Mouse (Mus musculus) retina, postnatal 1 day (tissue): ENCODE data around the gene Adamts9.
A peak's percentile ranks its signal among the peaks of the same experiment; 100 is the strongest.

ENCODE experiments used
- DNase-seq: peaks from one replicate; pipeline ENCODE4 v3.0.0-alpha.2; 2012

Gene Adamts9

DNA sequence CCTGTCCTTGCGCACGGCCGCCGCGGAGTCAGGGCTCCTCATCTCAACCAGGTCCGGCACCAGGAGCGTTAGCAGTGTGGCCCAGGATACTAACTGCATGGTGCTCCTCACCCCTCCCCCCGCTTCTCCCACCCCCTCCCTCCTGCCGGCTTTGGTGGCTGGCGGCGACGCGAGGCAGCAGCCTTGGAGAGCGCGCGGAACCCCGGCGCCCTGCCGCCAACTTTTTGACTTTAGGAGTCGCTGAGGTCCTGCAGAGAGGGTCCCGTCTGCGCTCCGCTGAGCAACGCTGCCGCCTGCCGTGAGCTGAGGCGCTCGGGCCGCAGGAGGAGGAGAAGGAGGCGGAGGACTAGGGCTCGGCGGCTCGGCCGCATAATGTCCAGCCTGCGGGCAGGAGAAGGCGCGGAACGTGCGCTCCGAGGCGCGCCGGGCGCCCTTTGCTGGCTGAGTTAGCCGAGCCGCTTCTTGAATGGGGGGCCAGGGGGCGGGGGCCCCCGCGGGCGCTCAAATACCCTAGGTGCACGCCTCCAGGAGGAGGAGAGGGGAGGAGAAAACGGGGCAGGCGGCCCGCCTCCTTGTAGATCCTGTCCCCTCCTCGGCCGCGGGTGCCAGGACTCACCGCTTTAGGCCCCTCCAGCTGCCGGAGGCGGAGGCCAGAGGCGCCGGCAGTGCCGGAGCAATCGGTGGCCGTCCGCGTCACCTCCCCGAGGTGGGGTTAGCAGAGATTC lies at the start of gene Adamts9:
Gene Adamts9, minus strand, starts transcription at position 436 of the 725 bp plus-strand sequence.
- DNase-seq, result peak; percentile 70

DNA sequence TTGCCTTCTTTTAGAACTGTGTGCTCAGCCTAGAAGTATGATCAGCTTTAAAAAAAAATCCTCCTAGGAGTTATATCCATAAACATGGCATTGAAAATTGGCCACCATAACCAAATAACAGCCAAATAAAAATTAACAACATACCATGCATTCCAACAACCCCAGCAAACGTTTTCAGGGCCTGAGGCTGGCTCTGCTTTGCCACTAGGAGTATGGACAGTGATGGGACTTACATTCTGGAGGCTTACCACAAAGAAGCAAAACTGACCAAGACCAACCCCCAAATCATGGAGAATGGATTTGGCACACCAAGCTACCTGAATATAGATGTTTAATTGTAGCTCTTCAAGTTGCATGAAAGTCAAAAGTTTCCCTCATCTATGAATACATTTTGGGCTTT lies 48.3 kb upstream of the Adamts9 start:
- no peak for DNase-seq

DNA sequence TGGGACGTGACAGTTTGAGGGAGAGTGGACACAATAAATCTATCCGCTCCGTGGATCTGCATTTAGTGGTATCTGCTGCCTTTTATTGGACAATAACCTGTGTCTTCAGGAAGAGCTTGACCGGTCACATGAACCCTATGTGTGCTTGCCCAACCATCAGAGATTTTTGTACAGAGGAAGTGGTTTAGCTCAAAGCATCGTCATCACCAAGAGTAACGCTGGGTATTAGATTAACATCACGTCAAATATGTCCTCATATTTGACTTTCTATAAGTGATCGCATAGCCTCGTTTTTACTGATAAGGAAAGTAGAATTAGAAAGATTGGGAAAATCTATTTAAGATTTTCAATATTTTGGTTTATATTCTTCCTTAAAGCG lies 45.3 kb upstream of the Adamts9 start:
- DNase-seq, result no peak

DNA sequence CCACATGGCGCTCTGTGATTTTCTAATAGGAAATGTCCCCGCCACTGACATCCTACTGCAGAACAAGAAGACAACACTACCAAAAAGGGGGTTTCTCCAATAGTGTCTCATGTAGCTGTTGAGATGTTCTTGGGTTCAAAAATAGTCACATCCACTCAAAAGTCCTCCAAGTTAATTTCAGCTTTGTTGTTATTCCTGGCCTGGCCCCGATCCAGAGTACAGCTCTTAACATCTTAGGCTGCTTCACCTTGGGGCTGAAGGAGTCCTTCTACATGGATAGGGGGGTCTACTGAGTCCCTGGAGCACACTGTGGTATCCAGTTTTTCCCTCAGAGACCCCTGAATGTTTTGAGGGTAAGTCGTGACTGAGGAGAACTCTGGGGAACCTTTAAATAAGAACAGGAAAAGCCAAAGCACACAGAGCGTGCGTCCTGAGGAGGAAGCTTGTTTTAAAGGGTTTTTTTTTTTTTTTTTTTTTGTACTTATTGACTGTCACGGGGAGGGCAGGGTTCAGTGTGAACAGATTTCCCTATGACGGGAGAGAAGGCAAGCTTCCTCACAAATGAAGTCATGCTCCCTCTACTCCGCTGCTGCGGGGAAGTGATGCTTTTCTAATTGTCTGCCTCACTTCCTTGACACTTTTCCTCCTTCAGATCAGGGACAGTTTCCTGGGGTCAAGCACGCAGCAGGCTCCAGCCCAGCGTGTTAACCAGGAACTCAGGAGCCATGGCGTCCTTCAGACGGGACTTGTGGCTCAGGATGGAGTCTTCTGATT lies 44.7 kb upstream of the Adamts9 start:
- DNase-seq, result no peak

DNA sequence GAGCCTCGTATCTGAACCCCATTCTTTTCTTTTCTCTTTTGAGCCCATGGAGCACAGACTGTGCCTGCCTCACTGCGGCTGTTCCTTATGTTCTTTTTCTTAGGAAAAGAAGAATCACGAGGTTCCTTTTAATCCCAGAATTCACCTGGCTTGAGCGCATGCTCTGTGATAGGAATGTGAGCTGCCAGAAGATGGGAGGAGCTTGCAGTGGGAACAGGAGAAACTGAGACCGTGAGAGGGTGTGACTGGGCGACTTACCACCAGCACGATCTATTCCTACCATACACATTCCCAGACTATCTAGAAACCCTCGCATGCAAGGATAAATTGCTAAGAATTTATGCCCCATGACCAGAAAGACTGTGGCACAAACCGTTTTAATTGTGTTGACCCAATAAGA lies 44.1 kb upstream of the Adamts9 start:
- DNase-seq, result no peak

- no peak for DNase-seq
Measured at GRCm38 (mm10) chr6:92983421-92983820, 40.1 kb upstream of the Adamts9 start.

DNA sequence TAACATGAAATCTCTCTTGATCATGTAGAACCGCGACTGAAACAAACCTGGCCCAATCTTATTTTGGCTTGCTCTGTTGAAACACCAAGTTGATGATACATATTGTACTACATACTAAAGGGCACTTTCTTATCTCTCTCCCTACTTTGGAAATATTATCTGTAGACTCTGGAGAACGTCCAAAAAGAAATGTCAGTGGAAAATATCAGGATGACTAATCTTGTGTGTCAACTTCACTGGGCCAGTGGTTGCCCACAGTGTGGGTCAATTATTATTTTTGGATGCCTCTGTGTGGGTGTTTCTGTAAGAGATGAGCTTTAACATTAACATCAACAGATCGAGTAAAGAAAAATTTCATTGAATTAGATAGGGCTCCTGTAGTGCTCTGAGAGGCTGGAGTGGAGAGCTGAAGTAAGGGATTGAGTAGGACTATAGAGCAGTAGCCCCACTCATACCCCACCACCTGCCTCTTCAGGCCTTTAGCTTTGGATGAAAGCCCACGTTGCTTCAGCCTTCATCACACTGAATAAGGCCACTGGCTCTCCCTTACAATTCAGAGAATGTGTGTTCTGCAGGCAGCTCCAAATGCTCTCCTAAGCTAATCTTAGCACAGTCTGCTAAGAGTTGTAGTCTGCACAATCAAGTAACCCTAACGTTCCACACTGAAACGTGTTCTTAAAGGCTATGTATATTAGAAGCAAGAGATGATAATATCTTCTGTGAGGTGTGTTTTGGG lies 38.3 kb upstream of the Adamts9 start:
- DNase-seq, result no peak

GRCm38 (mm10) chr6:92973340-92973739 lies 30.0 kb upstream of the Adamts9 start:
- DNase-seq, result no peak

GRCm38 (mm10) chr6:92968718-92969117 lies 25.4 kb upstream of the Adamts9 start:
- DNase-seq, result no peak

DNA sequence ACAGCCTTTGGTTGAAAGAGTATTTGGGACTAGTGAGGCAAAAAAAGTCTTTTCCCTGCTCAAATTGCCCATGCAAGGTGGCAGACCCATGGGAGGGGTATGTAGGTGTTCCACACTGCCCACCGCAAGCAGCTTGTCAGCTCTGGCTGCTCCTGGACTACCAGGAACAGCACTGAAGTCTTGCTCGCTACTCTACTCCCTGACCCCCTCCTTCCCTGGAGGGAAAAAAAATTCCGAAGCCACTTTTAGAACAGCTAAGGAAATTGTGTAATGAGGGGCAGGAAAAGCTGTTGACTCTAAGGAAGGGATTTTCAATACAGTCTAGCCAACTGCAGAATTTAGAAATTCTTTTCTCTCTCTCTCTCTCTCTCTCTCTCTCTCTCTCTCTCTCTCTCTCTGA lies 24.9 kb upstream of the Adamts9 start:
- DNase-seq, result no peak

DNA sequence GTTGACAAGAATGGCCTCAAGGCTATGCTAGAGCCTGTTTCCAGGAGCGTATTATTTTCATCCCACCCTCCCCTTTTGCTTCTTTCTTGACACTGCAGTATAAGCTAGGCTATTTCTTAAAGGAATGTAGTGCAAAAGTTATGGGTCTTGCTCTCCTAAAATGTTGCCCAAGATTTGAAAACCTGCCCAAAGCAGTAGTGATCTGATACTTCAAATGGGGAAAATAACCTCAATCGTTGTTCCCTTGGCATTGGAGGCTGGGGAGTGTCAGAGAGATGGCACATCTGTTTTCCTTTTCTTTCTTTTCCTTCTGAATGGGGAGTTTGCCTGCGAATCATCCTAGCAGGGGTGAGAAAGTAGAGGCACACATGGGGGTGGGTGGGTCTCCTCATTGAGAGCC lies 19.7 kb upstream of the Adamts9 start:
- no peak for DNase-seq

GRCm38 (mm10) chr6:92960997-92961396 lies 17.7 kb upstream of the Adamts9 start:
- no peak for DNase-seq

DNA sequence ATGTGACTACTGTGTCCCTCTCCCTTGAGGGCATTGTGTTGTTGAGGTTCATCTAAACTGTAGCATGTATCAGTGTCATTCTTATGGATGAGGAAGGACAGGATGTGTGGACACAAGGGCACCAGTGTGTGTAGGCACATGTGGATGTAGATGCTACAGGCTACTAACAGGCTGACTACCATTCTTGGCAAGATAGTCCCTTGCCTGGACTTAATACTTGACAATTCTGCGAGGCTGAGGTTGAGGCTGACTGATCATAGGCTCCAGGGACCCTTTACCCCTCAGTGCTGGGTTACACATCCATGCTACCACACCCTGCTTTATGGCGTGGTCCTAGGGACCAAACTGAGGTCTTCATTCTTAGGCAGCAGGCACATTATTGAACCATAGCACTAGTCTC lies 16.1 kb upstream of the Adamts9 start:
- no peak for DNase-seq

GRCm38 (mm10) chr6:92947337-92948042 lies 4.2 kb upstream of the Adamts9 start:
- DNase-seq, result no peak

- DNase-seq, result peak; percentile 4
Measured at GRCm38 (mm10) chr6:92944711-92945110, 1.4 kb upstream of the Adamts9 start.

GRCm38 (mm10) chr6:92944048-92944685 lies 875 bp upstream of the Adamts9 start:
- DNase-seq, result peak; percentile 15

- DNase-seq, result peak; percentile 44
Measured at GRCm38 (mm10) chr6:92941756-92942420, 1.4 kb downstream of the Adamts9 start.

DNA sequence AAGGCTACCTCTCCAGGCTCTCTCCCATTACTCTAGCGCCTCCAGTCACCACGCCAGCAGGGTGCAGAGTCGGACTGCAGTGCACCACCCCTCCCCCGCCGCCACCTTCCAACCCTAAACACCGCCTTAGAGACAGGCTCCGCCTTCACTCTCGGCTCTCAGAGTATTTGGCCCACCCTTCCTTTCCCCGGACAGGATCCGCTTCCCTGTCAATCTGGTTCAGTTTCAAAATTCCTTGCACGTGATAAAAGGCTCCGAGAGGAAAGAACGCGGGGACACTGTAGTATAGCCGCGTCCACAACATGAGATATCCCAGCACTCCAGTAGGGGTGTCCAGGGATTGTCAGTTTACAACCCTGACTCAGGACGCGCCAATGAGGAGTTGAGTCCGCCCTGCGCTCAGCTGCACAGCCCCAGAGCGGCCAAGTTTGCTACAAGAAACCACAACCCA lies 2.0 kb downstream of the Adamts9 start:
- peak; percentile 83 for DNase-seq

GRCm38 (mm10) chr6:92940191-92941131 lies 2.8 kb downstream of the Adamts9 start:
- peak; percentile 50 for DNase-seq

DNA sequence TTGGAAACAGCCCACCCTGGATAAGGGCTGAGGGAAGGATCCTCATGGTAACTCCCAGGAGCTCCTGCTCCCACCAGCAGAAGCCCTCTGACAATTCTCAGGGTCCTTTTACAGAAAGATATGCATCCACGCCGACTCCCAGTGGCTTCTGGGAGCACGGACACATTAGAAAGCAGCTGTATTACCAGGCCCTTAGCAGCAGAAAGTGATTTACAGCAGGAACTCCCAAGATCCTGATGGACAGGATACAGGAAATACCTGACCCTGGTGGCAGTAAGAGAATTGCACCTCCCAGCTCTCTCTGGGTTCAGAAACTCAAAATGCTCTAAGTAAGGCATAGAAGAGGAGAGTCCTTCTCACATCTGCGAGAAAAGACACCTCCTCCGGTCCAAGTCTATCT lies 15.0 kb downstream of the Adamts9 start:
- no peak for DNase-seq

DNA sequence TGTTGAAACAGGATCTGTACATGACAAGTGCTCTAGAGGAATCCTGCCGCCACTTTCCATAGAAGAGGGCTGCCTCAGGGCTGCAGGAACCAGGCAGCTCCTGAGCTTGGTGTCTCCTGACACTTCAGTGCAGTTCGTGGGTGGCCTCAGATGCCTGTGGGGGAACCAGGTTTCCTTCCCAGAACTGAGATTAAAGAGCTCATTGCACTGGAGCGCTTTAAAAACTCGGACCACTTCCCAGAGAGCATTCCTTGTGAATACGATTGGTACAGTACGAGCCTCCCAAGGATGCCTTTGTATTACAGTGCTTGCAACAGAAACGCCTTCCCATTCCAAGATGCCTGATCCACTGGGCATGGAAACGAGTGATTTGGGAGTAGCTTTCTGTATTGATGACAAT lies 18.8 kb downstream of the Adamts9 start:
- no peak for DNase-seq
